Mouse (Mus musculus) MEL (cell line): ENCODE data around the gene Rbm33. TPM values are rescaled to one million over a fixed set of nuclear protein-coding genes. Genes with fewer than 3 reads are reported as not detected.

Experiments
- DNase-seq: peaks from one replicate; pipeline ENCODE4 v3.0.0; 2011; ENCODE audit warnings: low read depth, low spot score
- H3K27ac ChIP-seq: 2 replicates; pipeline ENCODE4 v1.5.1; 2012; ENCODE audit warnings: low read depth, mild to moderate bottlenecking, control low read depth, low read length, moderate library complexity; ENCODE audit not compliant: control insufficient read depth
- H3K27me3 ChIP-seq, 2 experiments: fragments of 150-350 bp in 1 of 2; sonication (generic) in 1 of 2; 2 replicates each; pipeline ENCODE4 v1.6.1; 2012; ENCODE audit warnings: low read length in 2 of 2, mild to moderate bottlenecking in 2 of 2, improper control_type of control experiment in 1 of 2, moderate library complexity in 1 of 2; ENCODE audit not compliant: insufficient read depth in 2 of 2, control insufficient read depth in 1 of 2
- H3K36me3 ChIP-seq, 2 experiments: 2 replicates each; pipeline ENCODE4 v1.6.1; 2012 to 2014; ENCODE audit warnings: low read length in 2 of 2, improper control_type of control experiment in 1 of 2, inconsistent platforms in 1 of 2, mild to moderate bottlenecking in 1 of 2; ENCODE audit not compliant: insufficient read depth in 2 of 2, control insufficient read depth in 1 of 2
- H3K4me1 ChIP-seq, 2 experiments: fragments of 150-350 bp in 1 of 2; sonication (generic) in 1 of 2; 2 replicates each; pipeline ENCODE4 v1.6.1; 2012; ENCODE audit warnings: low read length in 2 of 2, improper control_type of control experiment in 1 of 2, mild to moderate bottlenecking in 1 of 2; ENCODE audit not compliant: insufficient read depth in 2 of 2, control insufficient read depth in 1 of 2
- H3K4me3 ChIP-seq, 2 experiments: fragments of 150-350 bp in 1 of 2; sonication (generic) in 1 of 2; 2 replicates each; pipeline ENCODE4 v1.5.1; 2012; ENCODE audit warnings: low read depth in 2 of 2, low read length in 2 of 2, mild to moderate bottlenecking in 2 of 2, moderate library complexity in 2 of 2, control low read depth in 1 of 2, improper control_type of control experiment in 1 of 2; ENCODE audit not compliant: control insufficient read depth in 1 of 2, insufficient read depth in 1 of 2
- H3K79me2 ChIP-seq: 2 replicates; pipeline ENCODE4 v1.6.1; 2012; ENCODE audit warnings: mild to moderate bottlenecking, low read length, moderate library complexity; ENCODE audit not compliant: control insufficient read depth, poor library complexity, insufficient read depth
- H3K9ac ChIP-seq: 2 replicates; pipeline ENCODE4 v1.6.1; 2012; ENCODE audit warnings: low read depth, mild to moderate bottlenecking, control low read depth, low read length, moderate library complexity; ENCODE audit not compliant: control insufficient read depth, poor library complexity, severe bottlenecking
- H3K9me3 ChIP-seq: fragments of 150-350 bp; sonication (generic); replicated peaks from 2 replicates; pipeline ENCODE4 v1.6.1; 2012; ENCODE audit warnings: mild to moderate bottlenecking, low read length, improper control_type of control experiment, moderate library complexity; ENCODE audit not compliant: insufficient read depth
- BHLHE40 ChIP-seq: IDR thresholded peaks from 2 replicates; pipeline ENCODE4 v1.6.1; 2012; ENCODE audit warnings: low read depth, mild to moderate bottlenecking, inconsistent platforms, low read length, improper control_type of control experiment, borderline replicate concordance
- CHD2 ChIP-seq: IDR thresholded peaks from 2 replicates; pipeline ENCODE4 v1.6.1; 2011; ENCODE audit warnings: low read length, improper control_type of control experiment
- CTCF ChIP-seq, 3 experiments: IDR thresholded peaks in 2 of 3; conservative IDR thresholded peaks in 1 of 3; 2 replicates each; pipeline ENCODE4 v1.5.1; 2011 to 2012; ENCODE audit warnings: low read length in 3 of 3, low read depth in 2 of 3, mild to moderate bottlenecking in 2 of 3, improper control_type of control experiment in 1 of 3, inconsistent platforms in 1 of 3, mixed read lengths in 1 of 3, moderate library complexity in 1 of 3; ENCODE audit not compliant: control insufficient read depth in 1 of 3, insufficient read depth in 1 of 3, poor library complexity in 1 of 3, severe bottlenecking in 1 of 3
- E2F4 ChIP-seq: IDR thresholded peaks from 2 replicates; pipeline ENCODE4 v1.6.1; 2011; ENCODE audit warnings: low read depth, low read length, improper control_type of control experiment, borderline replicate concordance
- EP300 ChIP-seq, 2 experiments: IDR thresholded peaks; 2 replicates each; pipeline ENCODE4 v1.6.1; 2011; ENCODE audit warnings: improper control_type of control experiment in 2 of 2, low read length in 2 of 2, low read depth in 1 of 2, mild to moderate bottlenecking in 1 of 2
- GABPA ChIP-seq: IDR thresholded peaks from 2 replicates; pipeline ENCODE4 v1.6.1; 2012; ENCODE audit warnings: low read depth, mild to moderate bottlenecking, inconsistent platforms, low read length, improper control_type of control experiment, moderate library complexity
- GATA1 ChIP-seq: IDR thresholded peaks from 2 replicates; pipeline ENCODE4 v1.6.1; 2011; ENCODE audit warnings: low read depth, low read length, improper control_type of control experiment
- JUND ChIP-seq: IDR thresholded peaks from 2 replicates; pipeline ENCODE4 v1.6.1; 2011; ENCODE audit warnings: low read depth, mild to moderate bottlenecking, improper control_type of control experiment, low read length
- KAT2A ChIP-seq: conservative IDR thresholded peaks from 2 replicates; pipeline ENCODE4 v1.6.1; 2012; ENCODE audit warnings: low read depth, low read length, improper control_type of control experiment, inconsistent platforms
- MAX ChIP-seq: IDR thresholded peaks from 2 replicates; pipeline ENCODE4 v1.6.1; 2011; ENCODE audit warnings: low read length, improper control_type of control experiment
- MAZ ChIP-seq: IDR thresholded peaks from 2 replicates; pipeline ENCODE4 v1.6.1; 2012; ENCODE audit warnings: low read depth, mild to moderate bottlenecking, inconsistent platforms, low read length, improper control_type of control experiment
- MEF2A ChIP-seq: IDR thresholded peaks from 2 replicates; pipeline ENCODE4 v1.6.1; 2014; ENCODE audit warnings: low read depth, mild to moderate bottlenecking, inconsistent platforms, low read length, improper control_type of control experiment; ENCODE audit not compliant: poor library complexity, insufficient replicate concordance, severe bottlenecking; ENCODE audit errors: extremely low read depth
- MXI1 ChIP-seq: IDR thresholded peaks from 2 replicates; pipeline ENCODE4 v1.6.1; 2011; ENCODE audit warnings: mild to moderate bottlenecking, low read depth, low read length, improper control_type of control experiment
- MYB ChIP-seq: IDR thresholded peaks from 2 replicates; pipeline ENCODE4 v1.6.1; 2011; ENCODE audit warnings: mild to moderate bottlenecking, low read depth, low read length, improper control_type of control experiment
- NELFE ChIP-seq: IDR thresholded peaks from 2 replicates; pipeline ENCODE4 v1.6.1; 2011; ENCODE audit warnings: low read depth, low read length, improper control_type of control experiment
- NRF1 ChIP-seq: IDR thresholded peaks from 2 replicates; pipeline ENCODE4 v1.6.1; 2014; ENCODE audit warnings: low read depth, mild to moderate bottlenecking, inconsistent platforms, low read length, improper control_type of control experiment, moderate library complexity; ENCODE audit not compliant: poor library complexity, insufficient read depth, severe bottlenecking
- POLR2A ChIP-seq, 2 experiments: IDR thresholded peaks; 2 replicates each; pipeline ENCODE4 v1.6.1; 2011 to 2012; ENCODE audit warnings: low read length in 2 of 2, mild to moderate bottlenecking in 2 of 2, control low read depth in 1 of 2, improper control_type of control experiment in 1 of 2, low read depth in 1 of 2, moderate library complexity in 1 of 2; ENCODE audit not compliant: control insufficient read depth in 1 of 2, insufficient read depth in 1 of 2, poor library complexity in 1 of 2
- POLR2AphosphoS5 ChIP-seq: IDR thresholded peaks from 2 replicates; pipeline ENCODE4 v1.6.1; 2012; ENCODE audit warnings: low read depth, borderline replicate concordance, mild to moderate bottlenecking, inconsistent platforms, low read length, moderate library complexity, mixed read lengths
- RAD21 ChIP-seq: IDR thresholded peaks from 2 replicates; pipeline ENCODE4 v1.6.1; 2011; ENCODE audit warnings: mild to moderate bottlenecking, low read depth, low read length, improper control_type of control experiment
- SIN3A ChIP-seq: IDR thresholded peaks from 2 replicates; pipeline ENCODE4 v1.6.1; 2012; ENCODE audit warnings: low read length, improper control_type of control experiment, inconsistent platforms
- SMC3 ChIP-seq: IDR thresholded peaks from 2 replicates; pipeline ENCODE4 v1.6.1; 2011; ENCODE audit warnings: low read depth, low read length, improper control_type of control experiment
- TCF12 ChIP-seq: IDR thresholded peaks from 2 replicates; pipeline ENCODE4 v1.6.1; 2014; ENCODE audit warnings: low read depth, mild to moderate bottlenecking, inconsistent platforms, low read length, improper control_type of control experiment, moderate library complexity
- UBTF ChIP-seq: IDR thresholded peaks from 2 replicates; pipeline ENCODE4 v1.6.1; 2012; ENCODE audit warnings: low read depth, mild to moderate bottlenecking, inconsistent platforms, low read length, improper control_type of control experiment, moderate library complexity, borderline replicate concordance; ENCODE audit not compliant: insufficient read depth
- USF1 ChIP-seq: IDR thresholded peaks from 2 replicates; pipeline ENCODE4 v1.6.1; 2014; ENCODE audit warnings: low read depth, mild to moderate bottlenecking, inconsistent platforms, low read length, improper control_type of control experiment, moderate library complexity
- ZC3H11A ChIP-seq: IDR thresholded peaks from 2 replicates; pipeline ENCODE4 v1.6.1; 2012; ENCODE audit warnings: low read depth, mild to moderate bottlenecking, inconsistent platforms, low read length, improper control_type of control experiment
- ZMIZ1 ChIP-seq: IDR thresholded peaks from 2 replicates; pipeline ENCODE4 v1.6.1; 2012; ENCODE audit warnings: low read depth, mild to moderate bottlenecking, inconsistent platforms, low read length, improper control_type of control experiment, moderate library complexity
- ZNF384 ChIP-seq: IDR thresholded peaks from 2 replicates; pipeline ENCODE4 v1.6.1; 2012; ENCODE audit warnings: low read depth, mild to moderate bottlenecking, inconsistent platforms, low read length, improper control_type of control experiment
- polyA plus RNA-seq, 2 experiments: library from polyadenylated mRNA; stranded (reverse) in 1 of 2; unstranded in 1 of 2; fragments of >175 nt in 1 of 2; fragments of >200 nt in 1 of 2; gene quantifications; 2 replicates each; pipeline versions ENCODE4 v1.2.1 to v1.2.4; 2012; ENCODE audit warnings: low replicate concordance in 2 of 2, low read depth in 1 of 2; ENCODE audit not compliant: insufficient read length in 2 of 2, insufficient read depth in 1 of 2, missing spikeins in 1 of 2
- total RNA-seq: library from RNA; depleted of rRNA; stranded (reverse); fragments of 300-350 nt; gene quantifications from 2 replicates; pipeline ENCODE4 v1.2.3, GENCODE M21; 2012

Gene Rbm33
- total and polyA plus RNA-seq, 3 experiments: 14.6 to 60.3 TPM; not detected in 1

DNA sequence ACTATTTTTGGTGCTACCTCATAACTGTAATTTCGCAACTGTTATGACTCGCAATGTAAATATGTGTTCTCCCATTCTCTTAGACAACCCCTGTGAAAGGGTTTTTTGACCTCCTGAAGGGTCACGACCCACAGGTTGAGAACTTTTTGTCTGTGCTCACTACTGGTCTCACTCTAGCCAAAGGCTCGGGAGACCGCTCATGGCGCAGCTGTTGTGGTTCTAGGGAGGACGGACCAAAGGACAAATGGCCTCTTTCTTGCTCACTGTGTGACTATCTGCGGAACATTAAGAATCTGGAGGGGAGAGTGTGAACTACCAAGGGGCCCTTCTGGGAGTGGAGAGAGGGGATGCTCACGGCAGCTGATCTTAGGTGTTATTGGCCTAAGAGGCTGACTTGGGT lies 109.0 kb downstream of the Rbm33 start:
- Histone ChIP-seq H3K4me1 (no peaks in the 10 kb centered on the region), H3K9me3 (no peaks in the 10 kb centered on the region), H3K4me3 (no peak overlapping the region), H3K27ac (no peak overlapping the region), H3K79me2 (no peaks in the 10 kb centered on the region), H3K27me3 (no peaks in the 10 kb centered on the region; a peak in 1 of 4 replicates), H3K9ac (no peak overlapping the region), H3K36me3 (no peaks in the 10 kb centered on the region)
- no peak for DNase-seq
- no peak for TF ChIP-seq BHLHE40
- no peak for TF ChIP-seq SIN3A
- no peak for TF ChIP-seq ZNF384
- TF ChIP-seq POLR2AphosphoS5: no peak
- TF ChIP-seq ZC3H11A: no peak
- no peak for TF ChIP-seq E2F4
- TF ChIP-seq NELFE: no peak
- TF ChIP-seq TCF12: no peak
- TF ChIP-seq MAX: no peak
- TF ChIP-seq CTCF (IDR thresholded peaks at IDR 0.05 in 2 of 3, conservative IDR thresholded peaks at IDR 0.05 in 1 of 3; ENCODE audit: control insufficient read depth in 1 of 3, insufficient read depth in 1 of 3, low read depth in 2 of 3, low read length in 3 of 3, poor library complexity in 1 of 3, severe bottlenecking in 1 of 3): no peak
- no peak for TF ChIP-seq UBTF
- no peak for TF ChIP-seq MAZ
- no peak for TF ChIP-seq SMC3
- no peak for TF ChIP-seq GATA1
- no peak for TF ChIP-seq ZMIZ1
- no peak for TF ChIP-seq MXI1
- TF ChIP-seq KAT2A: no peak
- no peak for TF ChIP-seq MYB

GRCm38 (mm10) chr5:28450126-28450890 lies 133.4 kb downstream of the Rbm33 start:
- no peaks in the 10 kb centered on the region for H3K36me3 ChIP-seq
- H3K79me2 ChIP-seq: no peaks in the 10 kb centered on the region
- DNase-seq: no peak
- no peak overlapping the region for H3K27ac ChIP-seq
- H3K9me3 ChIP-seq: no peaks in the 10 kb centered on the region
- no peaks in the 10 kb centered on the region for H3K27me3 ChIP-seq
- TF ChIP-seq EP300 (IDR thresholded peaks at IDR 0.05; ENCODE audit: low read depth in 1 of 2, low read length in 2 of 2) (no peak), CHD2 (no peak), JUND (no peak), USF1 (no peak), UBTF (no peak), POLR2AphosphoS5 (no peak), ZC3H11A (no peak), MAZ (no peak), GABPA (no peak), GATA1 (no peak), NRF1 (no peak), POLR2A (IDR thresholded peaks at IDR 0.05; ENCODE audit: control insufficient read depth in 1 of 2, insufficient read depth in 1 of 2, low read depth in 1 of 2, low read length in 2 of 2, poor library complexity in 1 of 2) (no peak), RAD21 (no peak), BHLHE40 (no peak), MEF2A (no peak), E2F4 (no peak), SIN3A (no peak)
- no peaks in the 10 kb centered on the region for H3K4me1 ChIP-seq
- no peak overlapping the region for H3K4me3 ChIP-seq
- H3K9ac ChIP-seq: no peak overlapping the region
